Mouse (Mus musculus) midbrain, embryonic 14.5 days (tissue): ENCODE results near the gene Foxa3. TPM values are rescaled to one million over a fixed set of nuclear protein-coding genes. Genes with fewer than 3 reads are reported as not detected.

Source experiments
- polyA plus RNA-seq: library from polyadenylated mRNA; unstranded; fragments of >200 nt; fragmentation: Nextera tagmentation; extraction: Ambion mirVana; gene quantifications from 2 replicates; pipeline ENCODE4 v1.2.1, GENCODE M21; 2014

Gene Foxa3
- polyA plus RNA-seq, 1 experiment from 2014 or later: not detected

Other genes starting within 250 kb of the Foxa3 start
- not detected in 2 replicates for gene Psg19, start 225.0 kb downstream of the Foxa3 start, polyA plus RNA-seq
- gene Psg17, start 201.9 kb downstream of the Foxa3 start, polyA plus RNA-seq: not detected in 2 replicates
- gene Mill2, start 183.6 kb downstream of the Foxa3 start, polyA plus RNA-seq: 0.18 and 0.43 TPM in 2 replicates
- 18.9 and 20.7 TPM in 2 replicates for gene Pglyrp1, start 152.2 kb downstream of the Foxa3 start, polyA plus RNA-seq
- gene Ccdc61, start 113.1 kb downstream of the Foxa3 start, polyA plus RNA-seq: 16.1 and 18.5 TPM in 2 replicates
- gene Nova2, start 97.7 kb downstream of the Foxa3 start, polyA plus RNA-seq: 18.6 and 20.7 TPM in 2 replicates
- gene Nanos2, start 36.1 kb downstream of the Foxa3 start, polyA plus RNA-seq: 0.58 and 0.86 TPM in 2 replicates
- gene Mypop, start 32.3 kb downstream of the Foxa3 start, polyA plus RNA-seq: 4.2 and 4.8 TPM in 2 replicates
- gene Irf2bp1, start 19.5 kb downstream of the Foxa3 start, polyA plus RNA-seq: 30.8 and 34.2 TPM in 2 replicates
- gene Sympk, start 839 bp upstream of the Foxa3 start, polyA plus RNA-seq: 18.1 and 28.1 TPM in 2 replicates
- 0.12 and 0.21 TPM in 2 replicates for gene Rsph6a, start 31.2 kb upstream of the Foxa3 start, polyA plus RNA-seq
- 33.2 and 39.2 TPM in 2 replicates for gene Dmwd, start 52.7 kb upstream of the Foxa3 start, polyA plus RNA-seq
- gene Dmpk, start 60.3 kb upstream of the Foxa3 start, polyA plus RNA-seq: 9.8 and 13.2 TPM in 2 replicates
- gene Six5, start 71.1 kb upstream of the Foxa3 start, polyA plus RNA-seq: 1.5 and 2.5 TPM in 2 replicates
- gene Gm4969, start 94.8 kb upstream of the Foxa3 start, polyA plus RNA-seq: 5.2 and 5.8 TPM in 2 replicates
- gene Fbxo46, start 96.3 kb upstream of the Foxa3 start, polyA plus RNA-seq: 11.3 and 13.8 TPM in 2 replicates
- 18.5 and 20.0 TPM in 2 replicates for gene Qpctl, start 125.8 kb upstream of the Foxa3 start, polyA plus RNA-seq
- 112 and 130 TPM in 2 replicates for gene Snrpd2, start 126.2 kb upstream of the Foxa3 start, polyA plus RNA-seq
- 2.6 and 3.1 TPM in 2 replicates for gene Gipr, start 142.6 kb upstream of the Foxa3 start, polyA plus RNA-seq
- gene Eml2, start 152.9 kb upstream of the Foxa3 start, polyA plus RNA-seq: 2.6 and 9.3 TPM in 2 replicates
- 1.8 and 2.5 TPM in 2 replicates for gene Gpr4, start 189.0 kb upstream of the Foxa3 start, polyA plus RNA-seq
- 33.2 and 35.0 TPM in 2 replicates for gene Opa3, start 204.8 kb upstream of the Foxa3 start, polyA plus RNA-seq
- 28.9 and 29.1 TPM in 2 replicates for gene Vasp, start 248.3 kb upstream of the Foxa3 start, polyA plus RNA-seq